Mouse (Mus musculus) embryonic facial prominence, embryonic 14.5 days (tissue): ENCODE measurements at regions not wholly inside any gene's neighbourhood (a gene's known extent, or its start where the extent isn't known, plus 50 kb on each side); places are given as distances from the start of the nearest gene placed in this dataset.

Source experiments
- ATAC-seq: fragments of 200-750 bp; cut with Nextera tagmentation; 2 replicates; pipeline ENCODE4 v1.8.0; 2017; ENCODE audit warnings: low read depth, moderate number of reproducible peaks, moderate TSS enrichment
- DNase-seq: peaks from one replicate; pipeline ENCODE4 v3.0.0-alpha.2; 2015; ENCODE audit warnings: low spot score
- H3K27ac ChIP-seq: fragments of 300-500 bp; sonication (generic); replicated peaks from 2 replicates; pipeline ENCODE4 v1.5.1; 2014; ENCODE audit warnings: low read depth, mild to moderate bottlenecking, low read length, moderate library complexity
- H3K27me3 ChIP-seq: fragments of 300-500 bp; sonication (generic); replicated peaks from 2 replicates; pipeline ENCODE4 v1.6.1; 2014; ENCODE audit warnings: low read length; ENCODE audit not compliant: control insufficient read depth, insufficient read depth
- H3K36me3 ChIP-seq: fragments of 300-500 bp; sonication (generic); 2 replicates; pipeline ENCODE4 v1.6.1; 2014; ENCODE audit warnings: low read length, mixed read lengths; ENCODE audit not compliant: control insufficient read depth, insufficient read depth
- H3K4me1 ChIP-seq: fragments of 300-500 bp; sonication (generic); 2 replicates; pipeline ENCODE4 v1.6.1; 2014; ENCODE audit warnings: antibody characterized with exemption, low read length; ENCODE audit not compliant: control insufficient read depth, insufficient read depth
- H3K4me2 ChIP-seq: fragments of 300-500 bp; sonication (generic); 2 replicates; pipeline ENCODE4 v1.6.1; 2014; ENCODE audit warnings: low read depth, mild to moderate bottlenecking, low read length, moderate library complexity, mixed read lengths
- H3K4me3 ChIP-seq: fragments of 300-500 bp; sonication (generic); 2 replicates; pipeline ENCODE4 v1.5.1; 2014; ENCODE audit warnings: low read depth, mild to moderate bottlenecking, low read length
- H3K9ac ChIP-seq: fragments of 300-500 bp; sonication (generic); 2 replicates; pipeline ENCODE4 v1.6.1; 2014; ENCODE audit warnings: low read depth, mild to moderate bottlenecking, low read length, moderate library complexity, mixed read lengths
- H3K9me3 ChIP-seq: fragments of 300-500 bp; sonication (generic); 2 replicates; pipeline ENCODE4 v1.6.1; 2016; ENCODE audit warnings: low read length; ENCODE audit not compliant: control insufficient read depth
- WGBS: fragments of 180-500 bp; shearing (Covaris S2); extraction: QIAGEN DNeasy Blood & Tissue Kit; methylation state at CpG from one replicate; pipeline ENCODE4 v1.1.7; 2014; 5-methylcytosine and 5-hydroxymethylcytosine counted together

GRCm38 (mm10) chr9:90789545-90789944 is 518.9 kb upstream of the Tbc1d2b start:
- no peaks in the 10 kb centered on the region for H3K4me1 ChIP-seq
- no peak overlapping the region for H3K27ac ChIP-seq
- H3K36me3 ChIP-seq, result no peaks in the 10 kb centered on the region
- H3K9ac ChIP-seq, result no peak overlapping the region
- no peaks in the 10 kb centered on the region for H3K9me3 ChIP-seq
- ATAC-seq (no peak), DNase-seq (no peak)
- no peak overlapping the region for H3K4me3 ChIP-seq
- H3K27me3 ChIP-seq, result no peaks in the 10 kb centered on the region
- H3K4me2 ChIP-seq, result no peak overlapping the region

- 65% methylated on average over 2 of the region's 2 CpGs for WGBS
- DNase-seq (no peak), ATAC-seq (no peak)
- Histone ChIP-seq H3K27ac (no peak overlapping the region), H3K4me2 (no peak overlapping the region), H3K9ac (no peak overlapping the region), H3K27me3 (no peaks in the 10 kb centered on the region), H3K4me1 (no peaks in the 10 kb centered on the region), H3K4me3 (no peak overlapping the region), H3K9me3 (no peaks in the 10 kb centered on the region), H3K36me3 (no peaks in the 10 kb centered on the region)
These were observed 521.3 kb upstream of the Tbc1d2b start for GRCm38 (mm10) chr9:90791871-90792270.

- ATAC-seq (no peak), DNase-seq (peak; percentile 61)
- Histone ChIP-seq H3K36me3 (no peaks in the 10 kb centered on the region), H3K27me3 (no peaks in the 10 kb centered on the region), H3K9ac (no peak overlapping the region), H3K9me3 (no peaks in the 10 kb centered on the region), H3K4me2 (no peak overlapping the region), H3K27ac (no peak overlapping the region), H3K4me1 (no peaks in the 10 kb centered on the region), H3K4me3 (no peak overlapping the region)
- WGBS, result 41% methylated on average over 4 of the region's 4 CpGs
These were observed 545.4 kb upstream of the Zic4 start for GRCm38 (mm10) chr9:90816844-90817243.

- no peak overlapping the region for H3K27ac ChIP-seq
- no peaks in the 10 kb centered on the region for H3K4me1 ChIP-seq
- DNase-seq (peak; percentile 45), ATAC-seq (no peak)
- no peaks in the 10 kb centered on the region for H3K27me3 ChIP-seq
- peak overlapping the region; percentile 25 for H3K4me2 ChIP-seq
- WGBS, result 31% methylated on average over 4 of the region's 4 CpGs
- H3K9me3 ChIP-seq, result no peaks in the 10 kb centered on the region
- H3K9ac ChIP-seq, result no peak overlapping the region
- no peaks in the 10 kb centered on the region for H3K36me3 ChIP-seq
- no peak overlapping the region for H3K4me3 ChIP-seq
These were observed 538.5 kb upstream of the Zic4 start for GRCm38 (mm10) chr9:90823574-90824280.

- Histone ChIP-seq H3K27ac (no peak overlapping the region), H3K36me3 (no peaks in the 10 kb centered on the region), H3K4me2 (no peak overlapping the region), H3K27me3 (no peaks in the 10 kb centered on the region), H3K9ac (no peak overlapping the region), H3K4me1 (no peaks in the 10 kb centered on the region), H3K9me3 (no peaks in the 10 kb centered on the region), H3K4me3 (no peak overlapping the region)
- ATAC-seq (no peak), DNase-seq (no peak)
- 83% methylated on average over 3 of the region's 3 CpGs for WGBS
These were observed 534.7 kb upstream of the Zic4 start for GRCm38 (mm10) chr9:90827474-90827873.

- H3K9me3 ChIP-seq, result no peaks in the 10 kb centered on the region
- H3K27ac ChIP-seq, result no peak overlapping the region
- no peaks in the 10 kb centered on the region for H3K27me3 ChIP-seq
- 60% methylated on average over 5 of the region's 5 CpGs for WGBS
- no peaks in the 10 kb centered on the region for H3K36me3 ChIP-seq
- H3K4me1 ChIP-seq, result no peaks in the 10 kb centered on the region
- H3K4me2 ChIP-seq, result no peak overlapping the region
- DNase-seq (no peak), ATAC-seq (no peak)
- no peak overlapping the region for H3K9ac ChIP-seq
- H3K4me3 ChIP-seq, result no peak overlapping the region
These were observed 533.5 kb upstream of the Zic4 start for GRCm38 (mm10) chr9:90828701-90829100.

- Histone ChIP-seq H3K36me3 (no peaks in the 10 kb centered on the region), H3K27ac (no peak overlapping the region), H3K4me1 (no peaks in the 10 kb centered on the region), H3K4me3 (no peak overlapping the region), H3K27me3 (no peaks in the 10 kb centered on the region), H3K9me3 (no peaks in the 10 kb centered on the region), H3K4me2 (no peak overlapping the region), H3K9ac (no peak overlapping the region)
- DNase-seq (peak; percentile 55), ATAC-seq (peak; percentile 76; the same call in 1 of the 2 replicates)
- 53% methylated on average over 4 of the region's 4 CpGs for WGBS
These were observed 531.5 kb upstream of the Zic4 start for GRCm38 (mm10) chr9:90830704-90831103.

- Histone ChIP-seq H3K4me3 (no peak overlapping the region), H3K4me1 (no peaks in the 10 kb centered on the region), H3K9me3 (no peaks in the 10 kb centered on the region), H3K4me2 (no peak overlapping the region), H3K27me3 (no peaks in the 10 kb centered on the region), H3K27ac (no peak overlapping the region), H3K36me3 (no peaks in the 10 kb centered on the region), H3K9ac (no peak overlapping the region)
- no peak for ATAC-seq
- no peak for DNase-seq
- 25% methylated on average over 3 of the region's 3 CpGs for WGBS
These were observed 528.3 kb upstream of the Zic4 start for GRCm38 (mm10) chr9:90833743-90834539.
